Mouse (Mus musculus): ENCODE data around the gene Dcakd.

GRCm38 (mm10) chr11:102989641-102990151 is 38.4 kb downstream of the Dcakd start:
- no peak for TF ChIP-seq CTCF (IDR thresholded peaks at IDR 0.05; ENCODE audit: extremely low read depth, insufficient read depth, insufficient read length, insufficient replicate concordance)
- no peak for TF ChIP-seq POLR2A (IDR thresholded peaks at IDR 0.05; ENCODE audit: low read depth, low read length)
